Mouse (Mus musculus) T-cell, adult 2 months (primary cell): ENCODE measurements around the gene Acads.
"Not testable (repeated sequence)": the region's sequence is repeated elsewhere in the genome, so short reads cannot be mapped to it uniquely, and the experiment has no call there.

Experiments used
- DNase-seq: peaks from one replicate; pipeline ENCODE4 v3.0.0; 2022; ENCODE audit warnings: low spot score

Acads gene

GRCm38 (mm10) chr5:115118961-115119570 lies at the start of gene Acads:
Gene Acads (minus strand): TSS chr5:115119346.
- DNase-seq, result peak; percentile 91

GRCm38 (mm10) chr5:115167396-115167795 lies 48.2 kb upstream of the Acads start:
- DNase-seq, result peak; percentile 91

- DNase-seq, result no peak
These were observed 47.7 kb upstream of the Acads start for GRCm38 (mm10) chr5:115166815-115167194.

GRCm38 (mm10) chr5:115165895-115166814 lies 47.0 kb upstream of the Acads start:
- DNase-seq, result no peak

- no peak for DNase-seq
These were observed 46.2 kb upstream of the Acads start for GRCm38 (mm10) chr5:115165351-115165750.

GRCm38 (mm10) chr5:115164446-115164845 lies 45.3 kb upstream of the Acads start:
- DNase-seq, result not testable (repeated sequence)

GRCm38 (mm10) chr5:115163563-115163962 lies 44.4 kb upstream of the Acads start:
- DNase-seq, result peak; percentile 61

GRCm38 (mm10) chr5:115161940-115162279 lies 42.8 kb upstream of the Acads start:
- DNase-seq, result not testable (repeated sequence)

GRCm38 (mm10) chr5:115161064-115161939 lies 42.2 kb upstream of the Acads start:
- DNase-seq, result no peak

- DNase-seq, result no peak
These were observed 41.5 kb upstream of the Acads start for GRCm38 (mm10) chr5:115160655-115161054.

GRCm38 (mm10) chr5:115159165-115159564 lies 40.0 kb upstream of the Acads start:
- DNase-seq, result no peak

- peak; percentile 99 for DNase-seq
These were observed 39.2 kb upstream of the Acads start, which contains the start of gene Mlec for GRCm38 (mm10) chr5:115158040-115158983. Gene Mlec (minus strand): TSS chr5:115158179.

GRCm38 (mm10) chr5:115156933-115157589 lies 37.9 kb upstream of the Acads start:
- peak; percentile 45 for DNase-seq

- peak; percentile 33 for DNase-seq
These were observed 37.3 kb upstream of the Acads start for GRCm38 (mm10) chr5:115156401-115156800.

- no peak for DNase-seq
These were observed 36.7 kb upstream of the Acads start for GRCm38 (mm10) chr5:115155831-115156230.

- no peak for DNase-seq
These were observed 36.0 kb upstream of the Acads start for GRCm38 (mm10) chr5:115155156-115155631.

GRCm38 (mm10) chr5:115152132-115152956 lies 33.2 kb upstream of the Acads start:
- DNase-seq, result peak; percentile 24

- peak; percentile 27 for DNase-seq
These were observed 32.3 kb upstream of the Acads start for GRCm38 (mm10) chr5:115151457-115151856.

GRCm38 (mm10) chr5:115150991-115151390 lies 31.8 kb upstream of the Acads start:
- peak; percentile 62 for DNase-seq
